Mouse (Mus musculus): ENCODE results near the gene Itm2a.

Gene Itm2a

DNA sequence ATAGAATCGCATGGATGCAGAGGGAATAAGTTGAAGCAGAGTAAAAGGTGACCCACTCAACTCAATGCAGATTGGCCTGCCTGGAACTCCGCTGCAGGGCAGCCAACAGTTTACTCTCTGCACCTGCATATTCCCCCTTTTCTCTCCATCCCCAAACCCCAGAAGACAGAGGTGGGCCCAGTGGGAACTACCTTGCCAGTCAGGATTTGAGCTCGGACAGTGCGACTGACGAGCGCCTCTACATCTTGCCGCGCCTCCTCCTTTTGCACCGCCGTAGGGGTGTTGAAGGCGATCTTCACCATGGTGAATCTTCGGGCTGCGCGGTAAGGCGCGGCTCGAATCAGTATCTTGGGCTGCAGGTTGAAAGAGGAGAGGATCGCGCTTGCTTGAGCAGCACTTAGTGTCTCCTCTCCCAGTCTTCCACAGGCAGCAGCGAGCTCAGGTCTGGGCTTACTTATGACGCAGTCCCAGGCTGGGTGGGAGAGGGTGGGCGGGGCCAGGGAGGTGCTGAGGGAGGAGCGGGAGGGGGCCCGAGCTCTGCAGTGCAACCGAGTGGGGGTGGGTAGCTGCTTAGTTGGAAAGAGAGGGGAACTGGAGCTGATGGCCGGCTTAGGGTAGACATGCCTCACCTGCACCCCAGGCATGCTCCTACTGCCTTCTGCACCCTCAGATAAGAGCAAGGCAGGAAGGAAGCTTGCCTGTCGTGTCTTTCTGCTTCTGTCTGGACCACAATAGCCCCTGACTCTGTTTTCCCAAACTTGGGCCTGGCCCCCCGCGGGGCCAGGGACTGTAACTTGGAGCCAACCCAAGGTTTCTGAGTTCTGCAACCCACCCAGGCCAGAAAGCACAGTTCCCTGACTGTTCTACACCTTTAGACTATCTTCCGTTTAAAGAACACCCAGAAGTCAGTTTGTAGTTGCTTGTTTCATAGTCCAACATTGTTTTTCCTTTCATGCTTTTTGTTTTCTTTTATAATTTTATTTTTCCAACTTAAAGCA lies at the start of gene Itm2a:
Gene Itm2a, minus strand, starts transcription at position 462 of the 998 bp plus-strand sequence.
- no peak for DNase-seq (ENCODE audit: low spot score in 2 of 2)

DNA sequence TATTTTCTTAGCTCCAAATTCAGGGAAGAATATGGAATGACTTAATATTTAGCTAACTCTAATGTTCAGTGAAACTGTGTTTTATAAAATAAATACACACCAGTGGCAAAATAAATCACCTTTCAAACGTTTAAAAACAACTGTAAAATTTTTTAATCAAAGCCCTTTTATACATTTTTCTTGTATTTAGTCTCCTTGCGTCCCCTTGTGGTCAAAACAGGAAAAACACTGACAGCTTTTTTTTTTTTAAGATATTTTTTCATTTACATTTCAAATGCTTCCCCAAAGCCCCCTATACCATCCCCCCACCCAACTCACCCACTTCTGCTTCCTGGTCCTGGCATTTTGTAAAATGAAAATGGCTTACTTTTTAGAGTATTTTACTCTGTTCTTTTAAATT lies 32.7 kb upstream of the Itm2a start:
- DNase-seq (ENCODE audit: low spot score in 2 of 2) = no peak

DNA sequence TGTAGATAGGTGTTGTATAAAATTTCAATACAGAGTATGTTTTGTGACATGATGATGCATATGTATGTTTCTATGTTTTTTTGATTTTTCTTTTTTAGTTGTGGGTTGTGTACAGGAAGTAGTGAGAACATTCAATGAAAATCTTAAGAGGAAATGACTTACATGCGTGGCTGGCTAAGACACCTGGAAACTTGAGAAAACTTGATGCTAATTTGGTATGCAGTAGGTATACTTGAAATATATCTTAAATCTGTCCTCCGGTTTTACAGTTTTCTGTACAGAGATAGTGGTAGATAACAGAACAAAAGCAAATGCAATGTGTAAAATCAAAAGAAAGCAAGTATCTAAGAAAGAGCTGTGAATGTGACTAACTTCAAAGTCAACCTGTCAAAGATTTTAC lies 18.1 kb upstream of the Itm2a start:
- no peak for DNase-seq (ENCODE audit: low spot score in 2 of 2)

DNA sequence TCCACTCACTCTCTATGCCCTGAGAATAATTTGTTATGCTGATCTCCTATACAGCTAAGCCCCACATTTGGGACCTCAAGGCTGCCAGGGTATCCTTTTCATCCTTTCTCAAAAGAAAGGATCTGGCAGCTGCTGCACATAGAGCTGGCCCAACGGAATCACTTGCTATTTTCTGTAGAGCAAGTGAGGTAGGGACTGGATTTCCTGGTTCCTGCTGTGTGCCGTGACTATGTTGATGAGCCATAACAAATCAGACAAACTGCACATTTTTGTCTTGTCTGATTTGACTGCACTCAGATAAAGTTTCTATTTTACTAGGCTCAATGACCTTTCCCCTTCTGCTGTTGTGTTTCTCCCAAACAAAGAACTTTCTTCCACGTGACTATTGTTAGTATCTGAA lies 14.2 kb upstream of the Itm2a start:
- no peak for DNase-seq (ENCODE audit: low spot score in 2 of 2)

DNA sequence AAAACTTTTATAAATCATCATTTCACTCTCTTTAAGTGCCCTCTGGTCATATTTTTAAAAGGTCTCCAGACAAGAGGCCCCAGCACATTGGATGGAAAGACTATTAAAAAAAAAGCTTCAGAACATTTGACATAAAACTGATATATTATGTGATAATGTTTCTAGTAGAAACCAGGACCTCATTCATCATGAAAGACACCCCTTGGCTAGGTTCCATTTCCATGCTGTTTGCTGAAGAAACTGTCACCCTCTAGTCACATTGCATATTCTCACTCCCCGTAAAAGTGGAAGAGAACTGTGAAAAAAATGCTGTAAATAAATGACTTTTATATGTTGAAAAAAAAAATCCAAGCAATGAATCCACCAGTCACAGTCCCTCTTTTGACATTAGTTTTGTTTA lies 12.8 kb upstream of the Itm2a start:
- DNase-seq (ENCODE audit: low spot score in 2 of 2) = no peak

DNA sequence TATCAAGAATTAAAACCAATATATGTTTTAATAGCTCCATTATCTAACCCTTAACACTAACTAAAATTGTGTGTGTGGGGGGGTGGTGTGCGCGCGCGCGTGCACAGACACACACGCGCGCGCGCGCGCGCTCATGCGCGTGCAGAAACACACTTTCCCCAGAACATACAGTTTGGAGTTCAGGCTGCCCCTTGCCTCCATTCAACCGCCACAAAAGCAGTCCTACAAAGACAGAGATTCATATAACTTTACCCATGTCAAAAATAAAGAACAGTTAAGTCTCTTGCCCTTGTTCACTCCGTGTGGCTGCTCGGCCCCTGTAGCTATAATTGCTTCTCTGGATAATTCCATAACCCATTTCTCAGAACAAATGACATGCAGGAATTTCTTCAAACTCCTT lies 695 bp downstream of the Itm2a start:
- DNase-seq (ENCODE audit: low spot score in 2 of 2) = no peak

DNA sequence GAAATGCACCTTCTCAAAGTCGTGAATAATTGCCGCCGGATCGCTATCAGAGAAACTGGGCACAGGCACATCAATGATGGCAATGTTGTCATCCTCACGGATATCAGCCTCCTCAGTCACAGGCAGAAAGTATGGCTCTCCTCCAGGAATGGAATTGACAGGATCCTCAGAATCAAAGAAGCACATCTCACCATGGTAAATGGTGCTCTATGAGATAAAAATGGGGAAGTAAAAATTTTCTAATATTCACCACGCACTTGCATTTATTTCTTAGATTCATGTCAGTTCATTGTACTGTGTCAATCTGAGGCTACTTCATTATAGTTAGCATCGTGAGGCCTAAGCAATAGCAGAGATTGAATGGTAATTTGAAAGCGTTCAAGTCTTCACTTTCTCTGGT lies 4.1 kb downstream of the Itm2a start:
- no peak for DNase-seq (ENCODE audit: low spot score in 2 of 2)

DNA sequence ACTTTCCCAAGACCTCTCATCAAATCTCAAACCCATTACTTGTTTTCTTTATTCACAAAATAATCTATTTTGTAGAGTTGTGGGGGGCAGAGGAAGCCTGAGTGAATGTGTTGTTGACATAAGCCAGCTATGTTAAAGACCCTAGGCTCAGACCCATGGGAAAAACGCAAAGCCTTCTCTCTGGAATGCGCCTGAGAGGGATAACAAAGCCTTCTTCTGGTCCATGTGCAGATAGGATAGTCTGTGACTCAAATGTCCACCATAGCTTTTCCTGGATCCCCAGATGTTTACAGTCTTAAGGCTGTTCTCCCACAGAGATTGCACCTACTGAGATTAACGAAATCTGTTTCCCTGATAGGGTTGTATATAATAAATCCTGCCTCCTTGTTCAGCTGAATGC lies 9.9 kb downstream of the Itm2a start:
- DNase-seq (ENCODE audit: low spot score in 2 of 2) = no peak

DNA sequence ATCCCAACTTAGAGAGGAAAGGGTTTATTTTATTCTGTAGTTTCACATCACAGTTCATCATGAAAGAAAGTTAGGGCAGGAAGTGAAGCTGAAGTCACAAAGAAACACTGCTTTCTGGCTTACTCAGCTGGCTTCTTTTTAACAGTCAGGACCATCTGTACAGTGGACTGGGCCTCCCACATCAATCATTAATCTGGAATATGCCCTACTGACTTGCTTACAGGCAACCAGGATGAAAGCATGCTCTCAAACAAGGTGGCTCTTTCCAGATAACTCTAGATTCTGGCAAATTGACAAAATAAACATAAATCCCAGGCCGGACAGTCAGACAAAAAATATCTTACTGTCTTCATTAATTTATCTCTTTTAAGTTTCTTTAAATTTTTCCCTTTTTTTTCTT lies 27.8 kb downstream of the Itm2a start:
- DNase-seq (ENCODE audit: low spot score in 2 of 2) = no peak

Measured in spleen, postnatal 14 days (tissue).